Mouse (Mus musculus) liver, adult 2 months (tissue): Measurements from ENCODE around the gene Ltbp3. TPM values are rescaled to one million over a fixed set of nuclear protein-coding genes. Genes with fewer than 3 reads are reported as not detected.

Source experiments
- DNase-seq: peaks from one replicate; pipeline ENCODE4 v3.0.0-alpha.2; 2011; ENCODE audit warnings: low read depth, low spot score; ENCODE audit errors: extremely low read depth
- H3K27ac ChIP-seq: fragments of 200-500 bp; replicated peaks from 2 replicates; pipeline ENCODE4 v1.5.1; 2012; ENCODE audit warnings: low read depth, mild to moderate bottlenecking, control low read depth, inconsistent platforms, low read length; ENCODE audit not compliant: insufficient read depth
- H3K27me3 ChIP-seq: fragments of 200-500 bp; 2 replicates; pipeline ENCODE4 v1.6.1; 2012; ENCODE audit warnings: mild to moderate bottlenecking, moderate library complexity, low read length, inconsistent platforms; ENCODE audit not compliant: control insufficient read depth, insufficient read depth
- H3K36me3 ChIP-seq: fragments of 200-500 bp; 2 replicates; pipeline ENCODE4 v1.6.1; 2012; ENCODE audit warnings: low read length, inconsistent platforms; ENCODE audit not compliant: control insufficient read depth, insufficient read depth
- H3K4me1 ChIP-seq: fragments of 200-500 bp; 2 replicates; pipeline ENCODE4 v1.6.1; 2011; ENCODE audit warnings: low read length; ENCODE audit not compliant: control insufficient read depth, insufficient read depth
- H3K4me3 ChIP-seq: fragments of 200-500 bp; 2 replicates; pipeline ENCODE4 v1.5.1; 2011; ENCODE audit warnings: low read depth, mild to moderate bottlenecking, control low read depth, low read length, moderate library complexity; ENCODE audit not compliant: insufficient read depth
- H3K79me2 ChIP-seq: fragments of 200-500 bp; 2 replicates; pipeline ENCODE4 v1.6.1; 2012; ENCODE audit warnings: inconsistent platforms, mild to moderate bottlenecking, low read length, moderate library complexity; ENCODE audit not compliant: control insufficient read depth, insufficient read depth
- H3K9ac ChIP-seq: fragments of 200-500 bp; 2 replicates; pipeline ENCODE4 v1.6.1; 2012; ENCODE audit warnings: low read depth, mild to moderate bottlenecking, control low read depth, inconsistent platforms, low read length
- CTCF ChIP-seq: fragments of 200-500 bp; IDR thresholded peaks from 2 replicates; pipeline ENCODE4 v1.5.1; 2011; ENCODE audit warnings: low read depth, low read length, control low read depth
- POLR2A ChIP-seq: fragments of 200-500 bp; IDR thresholded peaks from 2 replicates; pipeline ENCODE4 v1.6.1; 2011; ENCODE audit warnings: low read length, control low read depth; ENCODE audit not compliant: insufficient read depth; ENCODE audit errors: extremely low read depth
- WGBS: fragments of 180-500 bp; shearing (Covaris S2); methylation state at CpG from one replicate; pipeline ENCODE4 v1.1.7; 2018; 5-methylcytosine and 5-hydroxymethylcytosine counted together
- polyA plus RNA-seq: library from polyadenylated mRNA; depleted of rRNA; stranded (reverse); fragments of >200 nt; gene quantifications from 2 replicates; pipeline ENCODE4 v1.2.3, GENCODE M21; 2012
- total RNA-seq: library from RNA; depleted of rRNA; stranded (reverse); fragments of >200 nt; gene quantifications from 2 replicates; pipeline ENCODE4 v1.2.3, GENCODE M21; 2014

Ltbp3 gene
- total and polyA plus RNA-seq, 2 experiments, result 1.2 to 3.4 TPM

DNA sequence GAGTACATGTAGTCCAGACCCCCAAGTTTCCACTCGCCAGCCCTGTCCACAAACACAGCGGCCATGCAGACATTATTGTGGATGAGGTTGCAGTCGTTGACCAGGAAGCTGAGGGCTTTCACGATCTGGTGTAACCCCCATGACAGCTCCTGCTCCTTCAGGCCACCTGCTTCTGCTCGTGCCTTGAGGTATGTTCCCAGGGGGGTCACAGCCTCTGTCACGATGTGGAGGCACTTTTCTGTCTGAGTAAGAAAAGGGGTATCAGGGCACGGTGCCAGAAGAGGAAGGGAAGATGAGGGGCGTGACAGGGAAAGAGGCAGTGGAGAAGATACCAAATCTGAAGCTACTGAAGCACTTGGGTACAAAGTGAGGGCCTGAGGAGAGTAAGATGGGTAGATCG lies 29.6 kb downstream of the Ltbp3 start:
- Histone ChIP-seq H3K27ac (no peak overlapping the region), H3K9ac (peak overlapping the region; percentile 79), H3K79me2 (peaks cover 5% of the 10 kb centered on the region; the same call in 1 of the 2 replicates), H3K27me3 (no peaks in the 10 kb centered on the region), H3K4me3 (peak overlapping the region; percentile 70), H3K36me3 (peaks cover 6% of the 10 kb centered on the region), H3K4me1 (peaks cover 6% of the 10 kb centered on the region)
- no peak for DNase-seq
- no peak for TF ChIP-seq CTCF
- no peak for TF ChIP-seq POLR2A
- WGBS, result 57% methylated on average over 9 of the region's 9 CpGs

GRCm38 (mm10) chr19:5770925-5771860 lies 30.5 kb downstream of the Ltbp3 start, which contains the start of gene Scyl1:
Gene Scyl1 (minus strand): TSS chr19:5771419.
- peaks cover 6% of the 10 kb centered on the region for H3K4me1 ChIP-seq
- H3K79me2 ChIP-seq, result peaks cover 5% of the 10 kb centered on the region; the same call in 1 of the 2 replicates
- TF ChIP-seq CTCF (0 out of 2 replicates have a peak, but pooled peaks have one; percentile 4), POLR2A (peak; percentile 69; the same call in 1 of the 2 replicates)
- peak within 1 kb of the TSS; percentile 79 for H3K9ac ChIP-seq
- H3K27me3 ChIP-seq, result no peaks in the 10 kb centered on the region
- peak within 1 kb of the TSS; percentile 70 for H3K4me3 ChIP-seq
- peaks cover 3% of the 10 kb centered on the region; the same call in 1 of the 2 replicates for H3K36me3 ChIP-seq
- H3K27ac ChIP-seq, result peak within 1 kb of the TSS; percentile 78
- WGBS, result 2% methylated on average over 64 of the region's 64 CpGs
- DNase-seq, result peak; percentile 80

GRCm38 (mm10) chr19:5777387-5778032 lies 36.8 kb downstream of the Ltbp3 start:
- Histone ChIP-seq H3K9ac (no peak overlapping the region), H3K27ac (no peak overlapping the region), H3K27me3 (no peaks in the 10 kb centered on the region), H3K36me3 (no peaks in the 10 kb centered on the region), H3K79me2 (no peaks in the 10 kb centered on the region), H3K4me3 (no peak overlapping the region), H3K4me1 (no peaks in the 10 kb centered on the region)
- TF ChIP-seq POLR2A (no peak), CTCF (no peak)
- WGBS, result 80% methylated on average over 9 of the region's 9 CpGs
- no peak for DNase-seq

DNA sequence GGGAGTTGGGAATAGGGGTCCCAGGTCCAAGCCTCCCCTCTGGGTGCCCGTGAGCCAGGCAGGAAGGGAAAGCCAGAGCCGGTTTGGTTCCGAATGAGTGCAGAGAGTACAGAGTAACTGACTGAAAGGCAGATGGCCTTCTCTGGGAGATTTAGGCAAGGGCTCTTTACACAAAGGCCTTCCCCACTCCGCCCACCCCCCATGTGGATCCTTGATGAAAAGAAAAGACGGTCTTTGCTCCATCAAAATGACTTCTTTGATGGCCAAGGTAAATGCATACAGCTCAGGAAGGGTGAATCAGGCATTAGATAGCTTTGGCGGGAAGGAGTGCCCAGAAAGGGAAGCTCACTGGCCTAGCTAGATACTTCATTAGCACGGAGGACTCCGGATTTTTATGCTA lies 37.6 kb downstream of the Ltbp3 start:
- no peak overlapping the region for H3K27ac ChIP-seq
- H3K27me3 ChIP-seq, result no peaks in the 10 kb centered on the region
- no peak overlapping the region for H3K9ac ChIP-seq
- H3K36me3 ChIP-seq, result no peaks in the 10 kb centered on the region
- WGBS, result 79% methylated on average over 8 of the region's 8 CpGs
- TF ChIP-seq CTCF (no peak), POLR2A (no peak)
- no peaks in the 10 kb centered on the region for H3K4me1 ChIP-seq
- H3K4me3 ChIP-seq, result no peak overlapping the region
- DNase-seq, result no peak
- H3K79me2 ChIP-seq, result no peaks in the 10 kb centered on the region

DNA sequence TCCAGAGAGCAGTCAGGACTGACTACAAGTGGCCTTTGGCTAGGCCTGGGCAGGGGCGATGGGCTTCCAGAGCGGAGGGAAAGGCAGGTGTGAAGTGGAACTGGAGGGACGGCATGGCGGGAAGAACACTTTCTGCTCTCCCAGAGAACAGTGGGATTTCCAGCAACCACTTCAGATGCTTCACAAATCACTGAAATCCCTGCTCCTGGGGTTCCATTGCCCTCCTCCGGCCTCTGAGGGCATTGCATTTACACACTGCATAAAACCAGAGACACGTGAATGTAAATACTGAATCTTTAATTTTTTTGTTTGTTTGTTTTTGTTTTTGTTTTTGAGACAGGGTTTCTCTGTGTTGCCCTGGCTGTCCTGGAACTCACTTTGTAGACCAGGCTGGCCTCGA lies 39.5 kb downstream of the Ltbp3 start:
- WGBS, result 70% methylated on average over 7 of the region's 7 CpGs
- Histone ChIP-seq H3K27ac (no peak overlapping the region), H3K27me3 (no peaks in the 10 kb centered on the region), H3K9ac (no peak overlapping the region), H3K36me3 (no peaks in the 10 kb centered on the region), H3K4me3 (no peak overlapping the region), H3K4me1 (no peaks in the 10 kb centered on the region), H3K79me2 (no peaks in the 10 kb centered on the region)
- DNase-seq, result no peak
- TF ChIP-seq CTCF (peak; percentile 25; the same call in 1 of the 2 replicates), POLR2A (no peak)

- TF ChIP-seq CTCF (no peak), POLR2A (no peak)
- Histone ChIP-seq H3K27ac (no peak overlapping the region), H3K36me3 (no peaks in the 10 kb centered on the region), H3K9ac (no peak overlapping the region), H3K4me3 (no peak overlapping the region), H3K79me2 (no peaks in the 10 kb centered on the region), H3K27me3 (no peaks in the 10 kb centered on the region), H3K4me1 (no peaks in the 10 kb centered on the region)
- no peak for DNase-seq
- WGBS, result 92% methylated on average over 6 of the region's 6 CpGs
Measured at GRCm38 (mm10) chr19:5781532-5781931, 40.8 kb downstream of the Ltbp3 start.
